Mouse (Mus musculus): ENCODE data around the gene Gm20538. TPM values are rescaled to one million over a fixed set of nuclear protein-coding genes. Genes with fewer than 3 reads are reported as not detected.

Gene Gm20538
- polyA plus RNA-seq, 1 experiment, result not detected

- H3K4me1 ChIP-seq (ENCODE audit: control insufficient read depth, insufficient read depth, low read length), result peaks cover 6% of the 10 kb centered on the region
- H3K27ac ChIP-seq (ENCODE audit: insufficient read depth, low read depth, low read length), result no peak overlapping the region
- no peak for TF ChIP-seq POLR2A (IDR thresholded peaks at IDR 0.05; ENCODE audit: insufficient read depth, low read depth, low read length)
- peak; percentile 44 for TF ChIP-seq CTCF (IDR thresholded peaks at IDR 0.05; ENCODE audit: insufficient read depth, low read depth, low read length)
- no peak overlapping the region for H3K4me3 ChIP-seq (ENCODE audit: insufficient read depth, low read depth, low read length)
- 2% methylated on average over 13 of the region's 13 CpGs for WGBS
Measured at GRCm38 (mm10) chr19:44544775-44545174, 7.9 kb downstream of the Gm20538 start.

- Histone ChIP-seq H3K4me1 (ENCODE audit: control insufficient read depth, insufficient read depth, low read length) (peaks cover 6% of the 10 kb centered on the region), H3K27ac (ENCODE audit: insufficient read depth, low read depth, low read length) (no peak overlapping the region), H3K4me3 (ENCODE audit: insufficient read depth, low read depth, low read length) (no peak overlapping the region)
- TF ChIP-seq POLR2A (IDR thresholded peaks at IDR 0.05; ENCODE audit: insufficient read depth, low read depth, low read length) (no peak), CTCF (IDR thresholded peaks at IDR 0.05; ENCODE audit: insufficient read depth, low read depth, low read length) (no peak)
- 55% methylated on average over 10 of the region's 10 CpGs for WGBS
Measured at GRCm38 (mm10) chr19:44544372-44544771, 8.3 kb downstream of the Gm20538 start.

GRCm38 (mm10) chr19:44542694-44543178, 9.9 kb downstream of the Gm20538 start:
- TF ChIP-seq POLR2A (IDR thresholded peaks at IDR 0.05; ENCODE audit: insufficient read depth, low read depth, low read length) (no peak), CTCF (IDR thresholded peaks at IDR 0.05; ENCODE audit: insufficient read depth, low read depth, low read length) (no peak)
- peaks cover 6% of the 10 kb centered on the region for H3K4me1 ChIP-seq (ENCODE audit: control insufficient read depth, insufficient read depth, low read length)
- WGBS, result 91% methylated on average over 8 of the region's 8 CpGs

DNA sequence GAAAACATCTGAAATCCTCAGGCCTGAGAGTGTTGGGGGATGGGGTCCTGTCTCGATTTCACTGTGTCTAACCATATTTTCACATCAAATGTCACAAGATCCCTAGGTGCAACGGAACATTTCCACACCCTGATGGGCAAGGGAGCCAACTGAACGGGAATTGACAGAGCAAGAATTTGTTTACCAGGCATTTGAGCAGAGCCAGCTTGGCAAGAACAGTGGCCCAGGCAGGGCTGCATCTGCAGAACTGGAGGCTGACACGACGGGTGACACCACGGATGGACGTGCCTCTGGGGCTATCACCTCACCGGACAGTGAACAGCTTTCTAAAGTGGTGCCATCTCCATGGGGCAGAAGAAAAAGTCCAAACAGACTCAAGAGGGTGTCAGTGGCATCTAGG, 15.2 kb downstream of the Gm20538 start:
- H3K4me1 ChIP-seq (ENCODE audit: control insufficient read depth, insufficient read depth, low read length), result no peaks in the 10 kb centered on the region
- no peak overlapping the region for H3K4me3 ChIP-seq (ENCODE audit: insufficient read depth, low read depth, low read length)
- WGBS, result 83% methylated on average over 8 of the region's 8 CpGs

More at GRCm38 (mm10) chr19:44542694-44543178, 9.9 kb downstream of the Gm20538 start:
- no peak overlapping the region for H3K27ac ChIP-seq (ENCODE audit: insufficient read depth, low read depth, low read length)
- H3K4me3 ChIP-seq (ENCODE audit: insufficient read depth, low read depth, low read length), result no peak overlapping the region

DNA sequence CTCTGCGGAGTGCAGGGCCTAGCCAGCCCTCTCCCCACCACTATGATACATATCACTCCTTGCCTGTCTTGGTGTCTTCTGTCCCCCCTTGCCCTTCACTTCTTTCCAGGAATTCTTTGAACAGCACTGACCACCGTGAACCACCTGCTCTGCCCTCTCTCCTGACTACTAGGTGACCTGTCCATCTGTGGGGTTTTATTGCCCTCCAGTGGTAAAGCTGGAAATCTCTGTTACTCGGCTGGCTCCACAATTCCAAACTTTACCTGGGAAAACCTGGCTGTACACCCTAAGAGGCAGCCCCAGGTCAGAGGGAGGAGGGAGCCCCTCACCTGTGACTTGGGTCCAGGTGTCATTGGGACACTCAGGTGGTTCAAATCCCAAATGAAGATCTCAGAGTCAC, 17.3 kb downstream of the Gm20538 start:
- H3K27ac ChIP-seq (ENCODE audit: insufficient read depth, low read depth, low read length), result no peak overlapping the region
- no peak overlapping the region for H3K4me3 ChIP-seq (ENCODE audit: insufficient read depth, low read depth, low read length)
- TF ChIP-seq POLR2A (IDR thresholded peaks at IDR 0.05; ENCODE audit: insufficient read depth, low read depth, low read length), result no peak
- 40% methylated on average over 3 of the region's 3 CpGs for WGBS
- H3K4me1 ChIP-seq (ENCODE audit: control insufficient read depth, insufficient read depth, low read length), result no peaks in the 10 kb centered on the region

More for the DNA sequence above, 15.2 kb downstream of the Gm20538 start:
- H3K27ac ChIP-seq (ENCODE audit: insufficient read depth, low read depth, low read length), result no peak overlapping the region
- TF ChIP-seq POLR2A (IDR thresholded peaks at IDR 0.05; ENCODE audit: insufficient read depth, low read depth, low read length), result no peak
- no peak for TF ChIP-seq CTCF (IDR thresholded peaks at IDR 0.05; ENCODE audit: insufficient read depth, low read depth, low read length)

DNA sequence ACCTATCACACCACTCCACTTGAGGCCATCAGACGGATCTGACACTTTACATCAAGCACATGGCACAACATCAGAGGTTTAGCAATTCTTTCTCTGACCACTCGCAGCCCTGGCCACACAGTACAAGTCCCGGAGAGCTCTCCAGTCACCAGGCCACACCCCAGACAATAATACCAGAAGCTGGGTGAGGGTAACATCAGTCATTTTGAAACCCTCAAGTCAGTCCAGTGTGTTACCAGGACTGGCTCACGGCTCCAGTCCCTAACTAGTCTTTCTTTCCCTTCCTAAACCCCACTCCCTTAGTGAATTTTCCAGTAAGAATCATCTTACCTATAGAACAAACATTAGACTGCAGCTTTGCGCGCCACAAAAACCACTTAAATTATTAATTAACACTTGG, 22.6 kb downstream of the Gm20538 start:
- WGBS, result 87% methylated on average over 6 of the region's 6 CpGs
- no peak for TF ChIP-seq POLR2A (IDR thresholded peaks at IDR 0.05; ENCODE audit: insufficient read depth, low read depth, low read length)
- no peak for TF ChIP-seq CTCF (IDR thresholded peaks at IDR 0.05; ENCODE audit: insufficient read depth, low read depth, low read length)
- H3K4me1 ChIP-seq (ENCODE audit: control insufficient read depth, insufficient read depth, low read length), result no peaks in the 10 kb centered on the region
- no peak overlapping the region for H3K27ac ChIP-seq (ENCODE audit: insufficient read depth, low read depth, low read length)
- no peak overlapping the region for H3K4me3 ChIP-seq (ENCODE audit: insufficient read depth, low read depth, low read length)

- no peak overlapping the region for H3K27ac ChIP-seq (ENCODE audit: insufficient read depth, low read depth, low read length)
- H3K4me3 ChIP-seq (ENCODE audit: insufficient read depth, low read depth, low read length), result no peak overlapping the region
- H3K4me1 ChIP-seq (ENCODE audit: control insufficient read depth, insufficient read depth, low read length), result no peaks in the 10 kb centered on the region
- TF ChIP-seq CTCF (IDR thresholded peaks at IDR 0.05; ENCODE audit: insufficient read depth, low read depth, low read length), result no peak
- TF ChIP-seq POLR2A (IDR thresholded peaks at IDR 0.05; ENCODE audit: insufficient read depth, low read depth, low read length), result no peak
- 75% methylated on average over 9 of the region's 9 CpGs for WGBS
Measured at GRCm38 (mm10) chr19:44525551-44526205, 27.0 kb downstream of the Gm20538 start.

DNA sequence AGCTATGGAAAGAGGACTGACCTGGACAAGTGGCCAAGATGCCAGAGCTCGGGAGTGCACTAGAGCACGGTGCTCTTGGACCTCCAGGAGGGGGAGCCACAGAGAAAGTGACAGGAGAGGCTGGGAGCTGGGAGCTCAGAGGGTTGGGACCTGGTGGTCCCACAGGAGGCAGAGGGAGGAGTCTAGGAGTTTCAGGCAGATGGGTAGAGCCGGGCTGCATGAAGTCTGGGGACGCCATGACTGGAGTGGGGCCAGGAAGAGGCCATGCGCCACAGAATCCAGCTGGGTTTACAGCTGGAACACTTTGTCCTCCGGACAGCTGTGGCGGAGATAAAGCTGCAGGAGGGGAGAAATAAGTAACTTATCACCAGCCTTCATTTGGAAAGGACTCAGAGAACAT, 33.5 kb downstream of the Gm20538 start:
- 39% methylated on average over 7 of the region's 7 CpGs for WGBS
- peaks cover 5% of the 10 kb centered on the region for H3K4me1 ChIP-seq (ENCODE audit: control insufficient read depth, insufficient read depth, low read length)
- TF ChIP-seq POLR2A (IDR thresholded peaks at IDR 0.05; ENCODE audit: insufficient read depth, low read depth, low read length) (no peak), CTCF (IDR thresholded peaks at IDR 0.05; ENCODE audit: insufficient read depth, low read depth, low read length) (no peak)
- H3K27ac ChIP-seq (ENCODE audit: insufficient read depth, low read depth, low read length), result no peak overlapping the region
- H3K4me3 ChIP-seq (ENCODE audit: insufficient read depth, low read depth, low read length), result no peak overlapping the region

GRCm38 (mm10) chr19:44517996-44518768, 34.4 kb downstream of the Gm20538 start:
- TF ChIP-seq CTCF (IDR thresholded peaks at IDR 0.05; ENCODE audit: insufficient read depth, low read depth, low read length) (no peak), POLR2A (IDR thresholded peaks at IDR 0.05; ENCODE audit: insufficient read depth, low read depth, low read length) (no peak)
- Histone ChIP-seq H3K4me1 (ENCODE audit: control insufficient read depth, insufficient read depth, low read length) (peaks cover 6% of the 10 kb centered on the region), H3K27ac (ENCODE audit: insufficient read depth, low read depth, low read length) (no peak overlapping the region), H3K4me3 (ENCODE audit: insufficient read depth, low read depth, low read length) (no peak overlapping the region)
- WGBS, result 71% methylated on average over 12 of the region's 12 CpGs
